Comparison of ENCODE assay signal across 27 mouse cellular contexts in genomic region chr8:26323606-26324350, GRCm38 (mm10).
DNase-seq lines count a peak whose midpoint lies in the region; ATAC-seq and TF ChIP-seq lines count a peak whose summit lies in the region.
"Had no signal": no experiment of that assay in that cellular context is flagged by ENCODE, and none has a peak within 500 bp of the region (broad histone marks: within the 10 kb centered on the region; RNA-seq: fewer than 3 reads in every experiment).

No protein-coding gene starts in this region.

- H3K27ac ChIP-seq in intestine, embryonic 14.5 days (ENCODE audit: low read depth), result peak overlapping the region; percentile 33; the same call in 1 of the 2 replicates
- peak overlapping the region; percentile 39; the same call in 1 of the 2 replicates for H3K27ac ChIP-seq in intestine, embryonic 15.5 days
- peak overlapping the region; percentile 71 for H3K27ac ChIP-seq in small intestine, adult 2 months (ENCODE audit: insufficient read depth, low read depth, low read length)
- H3K27ac ChIP-seq in midbrain, postnatal 0 days (ENCODE audit: low read depth, low read length), result no peak overlapping the region
- H3K27ac ChIP-seq in forebrain, embryonic 10.5 days, result no peak overlapping the region
- H3K27ac ChIP-seq: embryonic facial prominence, embryonic 12.5 days; embryonic facial prominence, embryonic 15.5 days; forebrain, embryonic 13.5 days; gastrocnemius, adult 2 months; heart, embryonic 15.5 days; hindbrain, embryonic 14.5 days; hindbrain, postnatal 0 days had no signal

- intact Hi-C loops in left cerebral cortex, postnatal 25 days (cut with DNase I), result no loop called here

- peak; percentile 80 for ATAC-seq in intestine, embryonic 14.5 days (replicated peaks; ENCODE audit: low FRiP score, low TSS enrichment, low read depth)
- peak; percentile 95 for ATAC-seq in intestine, embryonic 15.5 days
- no peak for ATAC-seq in midbrain, postnatal 0 days (ENCODE audit: low FRiP score)
- ATAC-seq: CD4-positive, CD25-positive, alpha-beta regulatory T cell, adult 4 months; forebrain, embryonic 13.5 days; forebrain, embryonic 16.5 days; hindbrain, postnatal 0 days had no signal

- H3K36me3 ChIP-seq in intestine, embryonic 14.5 days (ENCODE audit: control insufficient read depth, insufficient read depth, low read length), result no peaks in the 10 kb centered on the region
- no peaks in the 10 kb centered on the region for H3K36me3 ChIP-seq in intestine, embryonic 15.5 days
- H3K36me3 ChIP-seq in small intestine, adult 2 months (ENCODE audit: control insufficient read depth, insufficient read depth, low read length), result no peaks in the 10 kb centered on the region
- no peaks in the 10 kb centered on the region for H3K36me3 ChIP-seq in midbrain, postnatal 0 days (ENCODE audit: insufficient read depth, low read length)
- no peaks in the 10 kb centered on the region for H3K36me3 ChIP-seq in forebrain, embryonic 10.5 days (replicated peaks)
- H3K36me3 ChIP-seq: embryonic facial prominence, embryonic 12.5 days; embryonic facial prominence, embryonic 15.5 days; heart, embryonic 12.5 days; heart, embryonic 15.5 days had no signal

- peak; percentile 53 for DNase-seq in intestine, embryonic 14.5 days (ENCODE audit: low spot score)
- DNase-seq in large intestine, adult 2 months (ENCODE audit: low read depth, low spot score), result peak; percentile 83
- no peak for DNase-seq in midbrain, postnatal 0 days (ENCODE audit: low spot score)
- no peak for DNase-seq in forebrain, embryonic 10.5 days (ENCODE audit: extremely low spot score, low spot score)
- DNase-seq in left cerebral cortex, postnatal 25 days (ENCODE audit: low spot score in 2 of 2), result no peak
- DNase-seq: adrenal gland, adult 2 months; adrenal gland, postnatal 14 days; cerebellum, adult 11 months; cerebellum, adult 2 months; cerebellum, adult 9-11 months; cerebellum, postnatal 25 days; gastrocnemius, adult 2 months; gastrocnemius, postnatal 14 days; heart, adult 18-20 months; heart, postnatal 10 days; heart, postnatal 36 days had no signal

- no peaks in the 10 kb centered on the region for H3K4me1 ChIP-seq in intestine, embryonic 14.5 days (replicated peaks; ENCODE audit: control insufficient read depth, insufficient read depth, low read length)
- no peaks in the 10 kb centered on the region for H3K4me1 ChIP-seq in intestine, embryonic 15.5 days (replicated peaks)
- H3K4me1 ChIP-seq in small intestine, adult 2 months (ENCODE audit: control insufficient read depth, insufficient read depth, insufficient read length, low read length), result peaks cover 10% of the 10 kb centered on the region; the same call in 1 of the 2 replicates
- H3K4me1 ChIP-seq in midbrain, postnatal 0 days (ENCODE audit: insufficient read depth, low read length), result no peaks in the 10 kb centered on the region
- H3K4me1 ChIP-seq in forebrain, embryonic 10.5 days, result no peaks in the 10 kb centered on the region
- H3K4me1 ChIP-seq: embryonic facial prominence, embryonic 12.5 days; embryonic facial prominence, embryonic 15.5 days; forebrain, embryonic 13.5 days; heart, embryonic 12.5 days; heart, embryonic 15.5 days had no signal

- no peaks in the 10 kb centered on the region for H3K27me3 ChIP-seq in intestine, embryonic 14.5 days (replicated peaks; ENCODE audit: control insufficient read depth, insufficient read depth, low read length)
- H3K27me3 ChIP-seq in intestine, embryonic 15.5 days (replicated peaks), result no peaks in the 10 kb centered on the region
- H3K27me3 ChIP-seq in small intestine, adult 2 months (ENCODE audit: control insufficient read depth, insufficient read depth, low read length), result no peaks in the 10 kb centered on the region
- H3K27me3 ChIP-seq in midbrain, postnatal 0 days (ENCODE audit: insufficient read depth, low read length), result no peaks in the 10 kb centered on the region
- H3K27me3 ChIP-seq in forebrain, embryonic 10.5 days (ENCODE audit: poor library complexity, severe bottlenecking), result no peaks in the 10 kb centered on the region
- H3K27me3 ChIP-seq: embryonic facial prominence, embryonic 12.5 days; embryonic facial prominence, embryonic 15.5 days; forebrain, embryonic 13.5 days; heart, embryonic 12.5 days; heart, embryonic 15.5 days had no signal

- no peak for TF ChIP-seq POLR2A in small intestine, adult 2 months (IDR thresholded peaks at IDR 0.05; ENCODE audit: low read depth, low read length)

- no peak for TF ChIP-seq CTCF in small intestine, adult 2 months (IDR thresholded peaks at IDR 0.05; ENCODE audit: extremely low read depth, insufficient read length, insufficient replicate concordance, low read depth, low read length)
- TF ChIP-seq CTCF in midbrain, postnatal 0 days (IDR thresholded peaks at IDR 0.05), result no peak

- H3K9ac ChIP-seq in intestine, embryonic 14.5 days (ENCODE audit: low read length), result no peak overlapping the region
- no peak overlapping the region for H3K9ac ChIP-seq in intestine, embryonic 15.5 days
- no peak overlapping the region for H3K9ac ChIP-seq in midbrain, postnatal 0 days (replicated peaks; ENCODE audit: low read length, poor library complexity, severe bottlenecking)
- H3K9ac ChIP-seq: embryonic facial prominence, embryonic 12.5 days; embryonic facial prominence, embryonic 15.5 days; forebrain, embryonic 13.5 days; heart, embryonic 12.5 days; heart, embryonic 15.5 days; hindbrain, embryonic 14.5 days had no signal

- 75% methylated on average over 12 of the region's 12 CpGs for WGBS in intestine, embryonic 14.5 days
- WGBS in intestine, embryonic 15.5 days, result 67% methylated on average over 12 of the region's 12 CpGs
- 34% methylated on average over 12 of the region's 12 CpGs for WGBS in large intestine, adult 2 months
- WGBS in small intestine, adult 2 months, result 44% methylated on average over 12 of the region's 12 CpGs
- WGBS in midbrain, postnatal 0 days, result 92% methylated on average over 12 of the region's 12 CpGs
- WGBS in forebrain, embryonic 10.5 days, result 94% methylated on average over 12 of the region's 12 CpGs

- H3K9me3 ChIP-seq in intestine, embryonic 14.5 days (ENCODE audit: control insufficient read depth, low read length), result no peaks in the 10 kb centered on the region
- H3K9me3 ChIP-seq in intestine, embryonic 15.5 days, result no peaks in the 10 kb centered on the region
- no peaks in the 10 kb centered on the region for H3K9me3 ChIP-seq in midbrain, postnatal 0 days (ENCODE audit: low read length)
- no peaks in the 10 kb centered on the region for H3K9me3 ChIP-seq in forebrain, embryonic 10.5 days
- H3K9me3 ChIP-seq: embryonic facial prominence, embryonic 12.5 days; embryonic facial prominence, embryonic 15.5 days; forebrain, embryonic 13.5 days; heart, embryonic 12.5 days; heart, embryonic 15.5 days had no signal

- H3K4me3 ChIP-seq in intestine, embryonic 14.5 days (ENCODE audit: low read depth, low read length), result no peak overlapping the region
- no peak overlapping the region for H3K4me3 ChIP-seq in intestine, embryonic 15.5 days (replicated peaks)
- no peak overlapping the region for H3K4me3 ChIP-seq in small intestine, adult 2 months (ENCODE audit: low read depth, low read length)
- H3K4me3 ChIP-seq in midbrain, postnatal 0 days (ENCODE audit: low read depth, low read length), result no peak overlapping the region
- no peak overlapping the region for H3K4me3 ChIP-seq in forebrain, embryonic 10.5 days
- H3K4me3 ChIP-seq: embryonic facial prominence, embryonic 12.5 days; embryonic facial prominence, embryonic 15.5 days; forebrain, embryonic 13.5 days; gastrocnemius, adult 2 months; heart, embryonic 12.5 days; heart, embryonic 15.5 days had no signal

- H3K4me2 ChIP-seq in intestine, embryonic 14.5 days (ENCODE audit: low read length), result no peak overlapping the region
- H3K4me2 ChIP-seq in intestine, embryonic 15.5 days (replicated peaks), result no peak overlapping the region
- no peak overlapping the region for H3K4me2 ChIP-seq in midbrain, postnatal 0 days (ENCODE audit: low read depth, low read length, poor library complexity, severe bottlenecking)
- H3K4me2 ChIP-seq: embryonic facial prominence, embryonic 12.5 days; embryonic facial prominence, embryonic 15.5 days; forebrain, embryonic 13.5 days; heart, embryonic 12.5 days; heart, embryonic 15.5 days; hindbrain, embryonic 14.5 days had no signal

Comparison
In these comparisons a context has a peak if more than half of its experiments do, and no peak if none do; other contexts are left out.
1. DNase-seq: peak in intestine, embryonic 14.5 days (single experiment) and large intestine, adult 2 months (single experiment); none in midbrain, postnatal 0 days (single experiment), forebrain, embryonic 10.5 days (single experiment) and left cerebral cortex, postnatal 25 days (0 of 2).
2. H3K27ac ChIP-seq: peak in intestine, embryonic 14.5 days (single experiment), intestine, embryonic 15.5 days (single experiment) and small intestine, adult 2 months (single experiment); none in midbrain, postnatal 0 days (single experiment) and forebrain, embryonic 10.5 days (single experiment).